Mouse (Mus musculus): ENCODE measurements at regions not wholly inside any gene's neighbourhood (a gene's known extent, or its start where the extent isn't known, plus 50 kb on each side); places are given as distances from the start of the nearest gene placed in this dataset.

- WGBS: 60% methylated on average over 2 of the region's 2 CpGs
- ATAC-seq (ENCODE audit: low FRiP score): no peak
- Histone ChIP-seq H3K4me3 (replicated peaks; ENCODE audit: low read length) (no peak overlapping the region), H3K4me1 (replicated peaks; ENCODE audit: control insufficient read depth, insufficient read depth, low read length) (no peaks in the 10 kb centered on the region), H3K36me3 (replicated peaks; ENCODE audit: control insufficient read depth, insufficient read depth) (no peaks in the 10 kb centered on the region), H3K9me3 (ENCODE audit: control insufficient read depth, low read length) (no peaks in the 10 kb centered on the region), H3K27me3 (ENCODE audit: control insufficient read depth, insufficient read depth, low read length) (no peaks in the 10 kb centered on the region), H3K27ac (no peak overlapping the region), H3K9ac (no peak overlapping the region), H3K4me2 (replicated peaks) (no peak overlapping the region)
- no peak for DNase-seq (ENCODE audit: low spot score)
Observed at GRCm38 (mm10) chr4:21267302-21267701, 418.5 kb downstream of the Prdm13 start.

- Histone ChIP-seq H3K4me3 (replicated peaks; ENCODE audit: low read length) (no peak overlapping the region), H3K4me2 (replicated peaks) (no peak overlapping the region), H3K36me3 (replicated peaks; ENCODE audit: control insufficient read depth, insufficient read depth) (no peaks in the 10 kb centered on the region), H3K9ac (no peak overlapping the region), H3K27me3 (ENCODE audit: control insufficient read depth, insufficient read depth, low read length) (no peaks in the 10 kb centered on the region), H3K4me1 (replicated peaks; ENCODE audit: control insufficient read depth, insufficient read depth, low read length) (no peaks in the 10 kb centered on the region), H3K27ac (no peak overlapping the region), H3K9me3 (ENCODE audit: control insufficient read depth, low read length) (no peaks in the 10 kb centered on the region)
- DNase-seq (ENCODE audit: low spot score) (no peak), ATAC-seq (ENCODE audit: low FRiP score) (no peak)
Observed at GRCm38 (mm10) chr4:21266886-21267285, 418.9 kb downstream of the Prdm13 start.

GRCm38 (mm10) chr4:21250396-21250795 lies 435.4 kb downstream of the Prdm13 start:
- H3K27ac ChIP-seq: no peak overlapping the region
- no peaks in the 10 kb centered on the region for H3K4me1 ChIP-seq (replicated peaks; ENCODE audit: control insufficient read depth, insufficient read depth, low read length)
- no peak overlapping the region for H3K4me2 ChIP-seq (replicated peaks)
- ATAC-seq (ENCODE audit: low FRiP score): no peak
- no peaks in the 10 kb centered on the region for H3K9me3 ChIP-seq (ENCODE audit: control insufficient read depth, low read length)
- no peak overlapping the region for H3K9ac ChIP-seq
- DNase-seq (ENCODE audit: low spot score): no peak
- H3K36me3 ChIP-seq (replicated peaks; ENCODE audit: control insufficient read depth, insufficient read depth): no peaks in the 10 kb centered on the region
- no peaks in the 10 kb centered on the region for H3K27me3 ChIP-seq (ENCODE audit: control insufficient read depth, insufficient read depth, low read length)
- H3K4me3 ChIP-seq (replicated peaks; ENCODE audit: low read length): no peak overlapping the region
- WGBS: 65% methylated on average over 2 of the region's 2 CpGs

GRCm38 (mm10) chr4:21222631-21223030 lies 463.1 kb downstream of the Prdm13 start:
- peak; percentile 90 for ATAC-seq (ENCODE audit: low FRiP score)
- H3K4me3 ChIP-seq (replicated peaks; ENCODE audit: low read length): no peak overlapping the region
- H3K4me2 ChIP-seq (replicated peaks): no peak overlapping the region
- no peaks in the 10 kb centered on the region for H3K27me3 ChIP-seq (ENCODE audit: control insufficient read depth, insufficient read depth, low read length)
- no peak overlapping the region for H3K27ac ChIP-seq
- DNase-seq (ENCODE audit: low spot score): peak; percentile 80
- WGBS: 50% methylated on average over 4 of the region's 4 CpGs
- no peaks in the 10 kb centered on the region for H3K36me3 ChIP-seq (replicated peaks; ENCODE audit: control insufficient read depth, insufficient read depth)
- H3K4me1 ChIP-seq (replicated peaks; ENCODE audit: control insufficient read depth, insufficient read depth, low read length): no peaks in the 10 kb centered on the region
- H3K9ac ChIP-seq: no peak overlapping the region
- no peaks in the 10 kb centered on the region for H3K9me3 ChIP-seq (ENCODE audit: control insufficient read depth, low read length)

GRCm38 (mm10) chr4:21207617-21208016 lies 478.1 kb downstream of the Prdm13 start:
- no peak overlapping the region for H3K9ac ChIP-seq
- WGBS: 99% methylated on average over 4 of the region's 4 CpGs
- H3K4me2 ChIP-seq (replicated peaks): no peak overlapping the region
- H3K4me1 ChIP-seq (replicated peaks; ENCODE audit: control insufficient read depth, insufficient read depth, low read length): no peaks in the 10 kb centered on the region
- no peak for ATAC-seq (ENCODE audit: low FRiP score)
- H3K9me3 ChIP-seq (ENCODE audit: control insufficient read depth, low read length): no peaks in the 10 kb centered on the region
- H3K4me3 ChIP-seq (replicated peaks; ENCODE audit: low read length): no peak overlapping the region
- no peak overlapping the region for H3K27ac ChIP-seq
- no peak for DNase-seq (ENCODE audit: low spot score)
- no peaks in the 10 kb centered on the region for H3K36me3 ChIP-seq (replicated peaks; ENCODE audit: control insufficient read depth, insufficient read depth)
- H3K27me3 ChIP-seq (ENCODE audit: control insufficient read depth, insufficient read depth, low read length): no peaks in the 10 kb centered on the region

- no peak for DNase-seq (ENCODE audit: low spot score)
Observed at GRCm38 (mm10) chr4:21195620-21196019, 490.1 kb downstream of the Prdm13 start.

GRCm38 (mm10) chr4:21173789-21174188 lies 512.0 kb downstream of the Prdm13 start:
- DNase-seq (ENCODE audit: low spot score): no peak
- no peak overlapping the region for H3K27ac ChIP-seq
- no peak overlapping the region for H3K4me2 ChIP-seq (replicated peaks)
- no peak for ATAC-seq (ENCODE audit: low FRiP score)
- no peak overlapping the region for H3K9ac ChIP-seq
- no peak overlapping the region for H3K4me3 ChIP-seq (replicated peaks; ENCODE audit: low read length)
- 75% methylated on average over 6 of the region's 6 CpGs for WGBS
- H3K27me3 ChIP-seq (ENCODE audit: control insufficient read depth, insufficient read depth, low read length): no peaks in the 10 kb centered on the region
- no peaks in the 10 kb centered on the region for H3K4me1 ChIP-seq (replicated peaks; ENCODE audit: control insufficient read depth, insufficient read depth, low read length)
- H3K9me3 ChIP-seq (ENCODE audit: control insufficient read depth, low read length): no peaks in the 10 kb centered on the region
- H3K36me3 ChIP-seq (replicated peaks; ENCODE audit: control insufficient read depth, insufficient read depth): no peaks in the 10 kb centered on the region

More at GRCm38 (mm10) chr4:21195620-21196019, 490.1 kb downstream of the Prdm13 start:
- Histone ChIP-seq H3K4me3 (replicated peaks; ENCODE audit: low read length) (no peak overlapping the region), H3K36me3 (replicated peaks; ENCODE audit: control insufficient read depth, insufficient read depth) (no peaks in the 10 kb centered on the region), H3K9me3 (ENCODE audit: control insufficient read depth, low read length) (no peaks in the 10 kb centered on the region), H3K27ac (no peak overlapping the region), H3K27me3 (ENCODE audit: control insufficient read depth, insufficient read depth, low read length) (no peaks in the 10 kb centered on the region), H3K4me2 (replicated peaks) (no peak overlapping the region), H3K9ac (no peak overlapping the region), H3K4me1 (replicated peaks; ENCODE audit: control insufficient read depth, insufficient read depth, low read length) (no peaks in the 10 kb centered on the region)
- no peak for ATAC-seq (ENCODE audit: low FRiP score)
- WGBS: 92% methylated on average over 1 of the region's 1 CpGs

- H3K9me3 ChIP-seq (ENCODE audit: control insufficient read depth, low read length): no peaks in the 10 kb centered on the region
- no peak overlapping the region for H3K27ac ChIP-seq
- H3K4me2 ChIP-seq (replicated peaks): no peak overlapping the region
- H3K4me3 ChIP-seq (replicated peaks; ENCODE audit: low read length): no peak overlapping the region
- no peaks in the 10 kb centered on the region for H3K4me1 ChIP-seq (replicated peaks; ENCODE audit: control insufficient read depth, insufficient read depth, low read length)
- H3K27me3 ChIP-seq (ENCODE audit: control insufficient read depth, insufficient read depth, low read length): no peaks in the 10 kb centered on the region
- WGBS: 71% methylated on average over 1 of the region's 1 CpGs
- ATAC-seq (ENCODE audit: low FRiP score): peak; percentile 59; the same call in 1 of the 2 replicates
- H3K9ac ChIP-seq: no peak overlapping the region
- H3K36me3 ChIP-seq (replicated peaks; ENCODE audit: control insufficient read depth, insufficient read depth): no peaks in the 10 kb centered on the region
- DNase-seq (ENCODE audit: low spot score): peak; percentile 27
Observed at GRCm38 (mm10) chr4:21173019-21173418, 512.7 kb downstream of the Prdm13 start.

- Histone ChIP-seq H3K36me3 (replicated peaks; ENCODE audit: control insufficient read depth, insufficient read depth) (no peaks in the 10 kb centered on the region), H3K27ac (no peak overlapping the region), H3K4me2 (replicated peaks) (no peak overlapping the region), H3K27me3 (ENCODE audit: control insufficient read depth, insufficient read depth, low read length) (no peaks in the 10 kb centered on the region), H3K4me1 (replicated peaks; ENCODE audit: control insufficient read depth, insufficient read depth, low read length) (no peaks in the 10 kb centered on the region), H3K4me3 (replicated peaks; ENCODE audit: low read length) (no peak overlapping the region), H3K9ac (no peak overlapping the region), H3K9me3 (ENCODE audit: control insufficient read depth, low read length) (no peaks in the 10 kb centered on the region)
- DNase-seq (ENCODE audit: low spot score) (no peak), ATAC-seq (ENCODE audit: low FRiP score) (no peak)
- 90% methylated on average over 3 of the region's 3 CpGs for WGBS
Observed at GRCm38 (mm10) chr4:21170734-21171133, 515.0 kb downstream of the Prdm13 start.

GRCm38 (mm10) chr4:21162124-21162523 lies 523.6 kb downstream of the Prdm13 start:
- Histone ChIP-seq H3K9ac (no peak overlapping the region), H3K4me1 (replicated peaks; ENCODE audit: control insufficient read depth, insufficient read depth, low read length) (no peaks in the 10 kb centered on the region), H3K27me3 (ENCODE audit: control insufficient read depth, insufficient read depth, low read length) (no peaks in the 10 kb centered on the region), H3K27ac (no peak overlapping the region), H3K4me3 (replicated peaks; ENCODE audit: low read length) (no peak overlapping the region), H3K36me3 (replicated peaks; ENCODE audit: control insufficient read depth, insufficient read depth) (no peaks in the 10 kb centered on the region), H3K4me2 (replicated peaks) (no peak overlapping the region), H3K9me3 (ENCODE audit: control insufficient read depth, low read length) (no peaks in the 10 kb centered on the region)
- no peak for ATAC-seq (ENCODE audit: low FRiP score)
- DNase-seq (ENCODE audit: low spot score): no peak

Data from hindbrain, embryonic 14.5 days (tissue).